Mouse (Mus musculus): ENCODE measurements at regions not wholly inside any gene's neighbourhood (a gene's known extent, or its start where the extent isn't known, plus 50 kb on each side); places are given as distances from the start of the nearest gene placed in this dataset.

DNA sequence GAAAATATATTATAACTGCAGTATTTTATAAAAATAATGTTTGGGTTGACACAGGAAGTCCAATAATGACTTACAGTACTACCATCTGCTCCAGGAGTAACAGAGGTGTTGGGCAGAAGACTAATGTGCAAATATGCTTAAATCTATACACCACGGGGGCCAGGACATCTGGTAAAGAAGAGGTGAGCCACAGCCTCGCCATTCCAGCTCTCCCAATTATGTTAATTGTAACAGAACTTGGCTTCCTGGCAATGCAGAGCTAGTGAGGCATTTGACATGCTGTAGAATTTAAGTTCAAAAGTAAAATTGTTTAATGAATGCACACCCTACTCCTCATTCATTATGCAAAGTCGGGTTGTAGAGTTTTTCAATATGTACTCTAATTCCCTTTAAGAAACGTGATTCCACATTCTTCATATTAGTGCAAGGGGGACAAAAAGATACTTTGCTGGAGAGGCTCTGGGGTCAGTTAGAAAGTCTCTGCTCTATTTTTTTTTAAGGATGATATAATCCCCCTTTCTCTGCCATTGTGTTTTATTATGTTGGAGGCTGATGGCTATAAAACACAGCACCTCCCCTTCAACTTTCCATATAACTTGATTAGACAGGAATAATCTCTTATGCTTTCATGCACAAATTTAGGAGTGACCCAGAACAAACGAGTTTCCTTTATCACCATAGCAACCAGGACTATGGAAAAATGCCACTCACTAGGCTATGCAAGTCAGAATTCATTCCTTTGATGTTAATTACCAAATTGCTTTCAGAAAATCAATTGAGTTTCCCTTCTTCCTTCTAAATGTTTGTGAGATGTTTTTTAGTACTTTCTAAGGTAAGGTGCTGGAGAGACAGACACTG, 188.8 kb upstream of the Tenm2 start:
- TF ChIP-seq ZC3H11A (IDR thresholded peaks at IDR 0.05; ENCODE audit: borderline replicate concordance, low read depth, low read length) (no peak), ZNF384 (IDR thresholded peaks at IDR 0.05; ENCODE audit: low read depth, low read length) (no peak), HCFC1 (IDR thresholded peaks at IDR 0.05; ENCODE audit: borderline replicate concordance, insufficient read depth, low read length) (no peak), CHD2 (IDR thresholded peaks at IDR 0.05; ENCODE audit: low read depth, low read length) (no peak)

Data from ES-E14 (cell line).